ENCODE assay signal across 29 mouse cellular contexts in genomic region chr11:70419486-70419885, GRCm38 (mm10). TPM values are rescaled to one million over a fixed set of nuclear protein-coding genes. Genes with fewer than 3 reads are reported as not detected.
DNase-seq lines count a peak whose midpoint lies in the region; ATAC-seq and TF ChIP-seq lines count a peak whose summit lies in the region.
"Had no signal": no experiment of that assay in that cellular context is flagged by ENCODE, and none has a peak within 500 bp of the region (broad histone marks: within the 10 kb centered on the region; RNA-seq: fewer than 3 reads in every experiment).

No protein-coding gene starts in this region.

- WGBS in midbrain, embryonic 16.5 days = 75% methylated on average over 5 of the region's 5 CpGs
- 79% methylated on average over 5 of the region's 5 CpGs for WGBS in midbrain, embryonic 13.5 days

- H3K9me3 ChIP-seq in midbrain, embryonic 16.5 days (replicated peaks; ENCODE audit: control insufficient read depth, low read length, poor library complexity, severe bottlenecking) = no peaks in the 10 kb centered on the region
- H3K9me3 ChIP-seq in midbrain, embryonic 13.5 days = no peaks in the 10 kb centered on the region
- H3K9me3 ChIP-seq: embryonic facial prominence, embryonic 13.5 days; embryonic facial prominence, embryonic 15.5 days; forebrain, embryonic 10.5 days; forebrain, embryonic 12.5 days; G1E had no signal

- no peaks in the 10 kb centered on the region for H3K36me3 ChIP-seq in midbrain, embryonic 16.5 days (ENCODE audit: control insufficient read depth, insufficient read depth, low read length)
- no peaks in the 10 kb centered on the region for H3K36me3 ChIP-seq in midbrain, embryonic 13.5 days
- H3K36me3 ChIP-seq: embryonic facial prominence, embryonic 13.5 days; embryonic facial prominence, embryonic 15.5 days; forebrain, embryonic 10.5 days; forebrain, embryonic 12.5 days; G1E had no signal

- H3K9ac ChIP-seq in midbrain, embryonic 16.5 days (ENCODE audit: low read depth, low read length) = 0 out of 2 replicates have a peak overlapping the region, but pooled peaks have one; percentile 10
- H3K9ac ChIP-seq in midbrain, embryonic 13.5 days (replicated peaks) = no peak overlapping the region
- H3K9ac ChIP-seq: embryonic facial prominence, embryonic 13.5 days; embryonic facial prominence, embryonic 15.5 days; forebrain, embryonic 12.5 days had no signal

- no peak for TF ChIP-seq CTCF in layer of hippocampus, adult 2 months (conservative IDR thresholded peaks at IDR 0.05)

- peak in 1 of 2 experiments; percentile 23 for DNase-seq in layer of hippocampus, adult 2 months (ENCODE audit: low spot score in 2 of 2)
- no peak for DNase-seq in layer of hippocampus, postnatal 36 days
- peak; percentile 37 for DNase-seq in brain, adult 2 months (ENCODE audit: low read depth, low spot score)
- DNase-seq: adrenal gland, adult 8-10 months; adrenal gland, postnatal 14 days; adrenal gland, postnatal 36 days; B cell, adult 2 months; cerebellum, adult 11 months; cerebellum, adult 18-20 months; cerebellum, adult 8-10 months; cerebellum, adult 9-11 months; cerebellum, postnatal 14 days; cerebellum, postnatal 36 days; embryo, embryonic 11 days had no signal

- H3K27me3 ChIP-seq in midbrain, embryonic 16.5 days (ENCODE audit: control insufficient read depth, insufficient read depth, low read depth, low read length) = no peaks in the 10 kb centered on the region
- H3K27me3 ChIP-seq in midbrain, embryonic 13.5 days = no peaks in the 10 kb centered on the region
- H3K27me3 ChIP-seq: CH12.LX; embryonic facial prominence, embryonic 13.5 days; embryonic facial prominence, embryonic 15.5 days; forebrain, embryonic 12.5 days had no signal

- ATAC-seq in midbrain, embryonic 16.5 days = no peak
- ATAC-seq in midbrain, embryonic 13.5 days = no peak
- ATAC-seq: activated CD4-positive, CD25-positive, alpha-beta regulatory T cell, adult 4 months; CD4-positive, CD25-positive, alpha-beta regulatory T cell, adult 4 months; forebrain, embryonic 14.5 days; forebrain, embryonic 16.5 days; Patski had no signal

- H3K27ac ChIP-seq in layer of hippocampus, adult 2 months = peak overlapping the region; percentile 86
- no peak overlapping the region for H3K27ac ChIP-seq in midbrain, embryonic 16.5 days (ENCODE audit: low read length)
- no peak overlapping the region for H3K27ac ChIP-seq in midbrain, embryonic 13.5 days
- H3K27ac ChIP-seq: embryonic facial prominence, embryonic 13.5 days; embryonic facial prominence, embryonic 15.5 days; forebrain, embryonic 10.5 days; forebrain, embryonic 12.5 days had no signal

- no peak overlapping the region for H3K4me2 ChIP-seq in midbrain, embryonic 16.5 days (ENCODE audit: low read length)
- H3K4me2 ChIP-seq in midbrain, embryonic 13.5 days (replicated peaks) = no peak overlapping the region
- H3K4me2 ChIP-seq: embryonic facial prominence, embryonic 13.5 days; embryonic facial prominence, embryonic 15.5 days; forebrain, embryonic 12.5 days had no signal

- H3K4me1 ChIP-seq in midbrain, embryonic 16.5 days (ENCODE audit: control insufficient read depth, insufficient read depth, low read length) = no peaks in the 10 kb centered on the region
- H3K4me1 ChIP-seq in midbrain, embryonic 13.5 days (replicated peaks) = no peaks in the 10 kb centered on the region
- H3K4me1 ChIP-seq: embryonic facial prominence, embryonic 13.5 days; embryonic facial prominence, embryonic 15.5 days; forebrain, embryonic 10.5 days; forebrain, embryonic 12.5 days had no signal

- no peak overlapping the region for H3K4me3 ChIP-seq in layer of hippocampus, adult 2 months
- no peak overlapping the region for H3K4me3 ChIP-seq in midbrain, embryonic 16.5 days (ENCODE audit: low read depth, low read length)
- no peak overlapping the region for H3K4me3 ChIP-seq in midbrain, embryonic 13.5 days (replicated peaks)
- H3K4me3 ChIP-seq: embryonic facial prominence, embryonic 13.5 days; embryonic facial prominence, embryonic 15.5 days; erythroblast, embryonic 14.5 days; forebrain, embryonic 10.5 days; forebrain, embryonic 12.5 days had no signal

RNA-seq across cellular contexts. Expression of gene Pelp1, which starts 9.7 kb away (rescaled TPM):
- total RNA-seq in layer of hippocampus, adult 2 months (2021) = 10 to 100 TPM; 33.2 to 40.1 TPM
- total RNA-seq in layer of hippocampus, postnatal 36 days (2021) = 10 to 100 TPM; 33.3 to 36.2 TPM
- 33.0 and 35.0 TPM in 2 replicates for polyA plus RNA-seq in midbrain, embryonic 16.5 days (2015; fragmentation: Nextera tagmentation; extraction: Ambion mirVana)
- polyA plus RNA-seq in midbrain, embryonic 13.5 days (2015; fragmentation: Nextera tagmentation; extraction: Ambion mirVana) = 33.9 and 34.1 TPM in 2 replicates

RNA-seq across cellular contexts. Expression of gene Arrb2, which starts 12.9 kb away (rescaled TPM):
- 10 to 100 TPM; 99.9 TPM for total RNA-seq in layer of hippocampus, adult 2 months (2021)
- total RNA-seq in layer of hippocampus, postnatal 36 days (2021) = 100 to 1,000 TPM; 103 to 112 TPM
- 52.6 and 58.9 TPM in 2 replicates for polyA plus RNA-seq in midbrain, embryonic 16.5 days (2015; fragmentation: Nextera tagmentation; extraction: Ambion mirVana)
- polyA plus RNA-seq in midbrain, embryonic 13.5 days (2015; fragmentation: Nextera tagmentation; extraction: Ambion mirVana) = 44.8 and 45.5 TPM in 2 replicates

RNA-seq across cellular contexts. Expression of gene Med11, which starts 32.2 kb away (rescaled TPM):
- total RNA-seq in layer of hippocampus, adult 2 months (2021) = 10 to 100 TPM; 13.5 to 15.6 TPM
- total RNA-seq in layer of hippocampus, postnatal 36 days (2021) = 10 to 100 TPM; 13.2 to 17.3 TPM
- polyA plus RNA-seq in midbrain, embryonic 16.5 days (2015; fragmentation: Nextera tagmentation; extraction: Ambion mirVana) = 44.1 and 45.9 TPM in 2 replicates
- polyA plus RNA-seq in midbrain, embryonic 13.5 days (2015; fragmentation: Nextera tagmentation; extraction: Ambion mirVana) = 41.9 and 43.6 TPM in 2 replicates

RNA-seq across cellular contexts. Expression of gene Zmynd15, which starts 39.7 kb away (rescaled TPM):
- under 1 TPM; 0.12 to 0.72 TPM for total RNA-seq in layer of hippocampus, adult 2 months (2021)
- total RNA-seq in layer of hippocampus, postnatal 36 days (2021) = under 1 TPM; 0.25 to 0.46 TPM
- polyA plus RNA-seq in midbrain, embryonic 16.5 days (2015; fragmentation: Nextera tagmentation; extraction: Ambion mirVana) = 0.35 and 0.49 TPM in 2 replicates
- polyA plus RNA-seq in midbrain, embryonic 13.5 days (2015; fragmentation: Nextera tagmentation; extraction: Ambion mirVana) = 0.40 and 0.44 TPM in 2 replicates
- total RNA-seq: common myeloid progenitor, adult 5-6 weeks had no signal
- polyA plus RNA-seq: activated CD4-positive, CD25-positive, alpha-beta regulatory T cell, adult 4 months; CD4-positive, CD25-positive, alpha-beta regulatory T cell, adult 4 months; erythroblast, embryonic 14.5 days; G1E had no signal

RNA-seq across cellular contexts. Expression of gene Cxcl16, which starts 40.3 kb away (rescaled TPM):
- 1 to 10 TPM in 1 of 2 experiments, under 1 TPM in 1; 0.96 to 1.1 TPM for total RNA-seq in layer of hippocampus, adult 2 months (2021)
- total RNA-seq in layer of hippocampus, postnatal 36 days (2021) = under 1 TPM; 0.68 to 0.97 TPM
- polyA plus RNA-seq in midbrain, embryonic 16.5 days (2015; fragmentation: Nextera tagmentation; extraction: Ambion mirVana) = 1.7 and 2.6 TPM in 2 replicates
- polyA plus RNA-seq in midbrain, embryonic 13.5 days (2015; fragmentation: Nextera tagmentation; extraction: Ambion mirVana) = 1.4 and 1.6 TPM in 2 replicates
- total RNA-seq: common myeloid progenitor, adult 5-6 weeks; G1E had no signal
- polyA plus RNA-seq: erythroblast, embryonic 14.5 days; G1E had no signal
